Mouse (Mus musculus) limb, embryonic 10.5 days (tissue): ENCODE results near the gene Smtnl1. TPM values are rescaled to one million over a fixed set of nuclear protein-coding genes. Genes with fewer than 3 reads are reported as not detected.

Source experiments
- DNase-seq: peaks from one replicate; pipeline ENCODE4 v3.0.0-alpha.2; 2017; ENCODE audit warnings: low spot score
- H3K27ac ChIP-seq: fragments of 300-500 bp; sonication (generic); 2 replicates; pipeline ENCODE4 v1.5.1; 2016; ENCODE audit warnings: mild to moderate bottlenecking
- H3K27me3 ChIP-seq: fragments of 300-500 bp; sonication (generic); 2 replicates; pipeline ENCODE4 v1.6.1; 2016; ENCODE audit warnings: low read depth, mild to moderate bottlenecking; ENCODE audit not compliant: poor library complexity, severe bottlenecking
- H3K36me3 ChIP-seq: fragments of 300-500 bp; sonication (generic); 2 replicates; pipeline ENCODE4 v1.6.1; 2016; ENCODE audit warnings: mild to moderate bottlenecking, moderate library complexity
- H3K4me1 ChIP-seq: fragments of 300-500 bp; sonication (generic); 2 replicates; pipeline ENCODE4 v1.6.1; 2016
- H3K4me3 ChIP-seq: fragments of 300-500 bp; sonication (generic); 2 replicates; pipeline ENCODE4 v1.5.1; 2016; ENCODE audit warnings: mild to moderate bottlenecking, moderate library complexity
- H3K9me3 ChIP-seq: fragments of 300-500 bp; sonication (generic); replicated peaks from 2 replicates; pipeline ENCODE4 v1.6.1; 2016; ENCODE audit warnings: mild to moderate bottlenecking
- WGBS: fragments of 180-500 bp; shearing (Covaris S2); methylation state at CpG from one replicate; pipeline ENCODE4 v1.1.7; 2016; 5-methylcytosine and 5-hydroxymethylcytosine counted together
- polyA plus RNA-seq: library from polyadenylated mRNA; unstranded; fragments of >200 nt; fragmentation: Nextera tagmentation; extraction: Ambion mirVana; gene quantifications from 2 replicates; pipeline ENCODE4 v1.2.1, GENCODE M21; 2016

Smtnl1 gene
- polyA plus RNA-seq, 1 experiment from 2014 or later, result 0.56 TPM

- no peaks in the 10 kb centered on the region for H3K9me3 ChIP-seq
- peaks cover 16% of the 10 kb centered on the region for H3K4me1 ChIP-seq
- peaks cover 6% of the 10 kb centered on the region; the same call in 1 of the 2 replicates for H3K27me3 ChIP-seq
- peak; percentile 86 for DNase-seq
- no peak overlapping the region for H3K4me3 ChIP-seq
- 36% methylated on average over 10 of the region's 10 CpGs for WGBS
- H3K36me3 ChIP-seq, result peaks cover 27% of the 10 kb centered on the region
- no peak overlapping the region for H3K27ac ChIP-seq
Observed at GRCm38 (mm10) chr2:84831666-84832391, 9.4 kb upstream of the Smtnl1 start.

- Histone ChIP-seq H3K27ac (peak overlapping the region; percentile 78), H3K4me3 (peak overlapping the region; percentile 74), H3K4me1 (peaks cover 33% of the 10 kb centered on the region), H3K36me3 (peaks cover 27% of the 10 kb centered on the region), H3K9me3 (no peaks in the 10 kb centered on the region), H3K27me3 (no peaks in the 10 kb centered on the region)
- WGBS, result under 1% methylated on average over 29 of the region's 29 CpGs
- DNase-seq, result peak; percentile 38
Observed at GRCm38 (mm10) chr2:84827283-84827920, 5.0 kb upstream of the Smtnl1 start.

- H3K27ac ChIP-seq, result peak within 1 kb of the TSS; percentile 78
- no peaks in the 10 kb centered on the region for H3K27me3 ChIP-seq
- H3K9me3 ChIP-seq, result no peaks in the 10 kb centered on the region
- peak; percentile 89 for DNase-seq
- H3K4me3 ChIP-seq, result peak within 1 kb of the TSS; percentile 74
- WGBS, result under 1% methylated on average over 34 of the region's 34 CpGs
- H3K4me1 ChIP-seq, result peaks cover 30% of the 10 kb centered on the region
- H3K36me3 ChIP-seq, result peaks cover 27% of the 10 kb centered on the region
Observed at GRCm38 (mm10) chr2:84826488-84827282, 4.2 kb upstream of the Smtnl1 start, which contains the start of gene Timm10. Timm10 (plus strand) TSS chr2:84826997.

GRCm38 (mm10) chr2:84823237-84823636 is 785 bp upstream of the Smtnl1 start:
- no peaks in the 10 kb centered on the region for H3K9me3 ChIP-seq
- DNase-seq, result no peak
- H3K4me1 ChIP-seq, result peaks cover 30% of the 10 kb centered on the region
- H3K36me3 ChIP-seq, result no peaks in the 10 kb centered on the region
- no peak overlapping the region for H3K4me3 ChIP-seq
- 46% methylated on average over 2 of the region's 2 CpGs for WGBS
- peak overlapping the region; percentile 72 for H3K27ac ChIP-seq
- no peaks in the 10 kb centered on the region; the same call in 1 of the 2 replicates for H3K27me3 ChIP-seq

- Histone ChIP-seq H3K4me3 (no peak overlapping the region), H3K36me3 (no peaks in the 10 kb centered on the region), H3K27ac (no peak overlapping the region), H3K9me3 (no peaks in the 10 kb centered on the region), H3K4me1 (peaks cover 15% of the 10 kb centered on the region), H3K27me3 (no peaks in the 10 kb centered on the region; the same call in 1 of the 2 replicates)
- WGBS, result 74% methylated on average over 3 of the region's 3 CpGs
- no peak for DNase-seq
Observed at GRCm38 (mm10) chr2:84819861-84820260, 2.6 kb downstream of the Smtnl1 start.

- Histone ChIP-seq H3K27ac (no peak overlapping the region), H3K4me1 (peaks cover 9% of the 10 kb centered on the region), H3K4me3 (no peak overlapping the region), H3K36me3 (no peaks in the 10 kb centered on the region), H3K27me3 (no peaks in the 10 kb centered on the region), H3K9me3 (no peaks in the 10 kb centered on the region)
- no peak for DNase-seq
- WGBS, result 81% methylated on average over 6 of the region's 6 CpGs
Observed at GRCm38 (mm10) chr2:84812676-84813075, 9.8 kb downstream of the Smtnl1 start.

GRCm38 (mm10) chr2:84811880-84812279 is 10.6 kb downstream of the Smtnl1 start:
- no peaks in the 10 kb centered on the region for H3K27me3 ChIP-seq
- no peaks in the 10 kb centered on the region for H3K9me3 ChIP-seq
- no peak overlapping the region for H3K4me3 ChIP-seq
- 0 out of 2 replicates have a peak overlapping the region, but pooled peaks have one; percentile 30 for H3K27ac ChIP-seq
- no peaks in the 10 kb centered on the region for H3K36me3 ChIP-seq
- WGBS, result 89% methylated on average over 7 of the region's 7 CpGs
- peaks cover 9% of the 10 kb centered on the region for H3K4me1 ChIP-seq
- DNase-seq, result no peak

GRCm38 (mm10) chr2:84810886-84811577 is 11.4 kb downstream of the Smtnl1 start:
- Histone ChIP-seq H3K4me1 (peaks cover 9% of the 10 kb centered on the region), H3K27ac (peak overlapping the region; percentile 75), H3K4me3 (peak overlapping the region; percentile 37)

GRCm38 (mm10) chr2:84810526-84810885 is 11.9 kb downstream of the Smtnl1 start:
- 81% methylated on average over 6 of the region's 6 CpGs for WGBS
- Histone ChIP-seq H3K27ac (peak overlapping the region; percentile 75; the same call in 1 of the 2 replicates), H3K27me3 (no peaks in the 10 kb centered on the region), H3K9me3 (no peaks in the 10 kb centered on the region), H3K36me3 (no peaks in the 10 kb centered on the region), H3K4me1 (peaks cover 9% of the 10 kb centered on the region), H3K4me3 (no peak overlapping the region)
- no peak for DNase-seq

More at GRCm38 (mm10) chr2:84810886-84811577, 11.4 kb downstream of the Smtnl1 start:
- Histone ChIP-seq H3K9me3 (no peaks in the 10 kb centered on the region), H3K36me3 (no peaks in the 10 kb centered on the region), H3K27me3 (no peaks in the 10 kb centered on the region)
- 40% methylated on average over 26 of the region's 26 CpGs for WGBS
- DNase-seq, result peak; percentile 86

GRCm38 (mm10) chr2:84809330-84809729 is 13.1 kb downstream of the Smtnl1 start:
- Histone ChIP-seq H3K4me1 (peaks cover 9% of the 10 kb centered on the region), H3K27me3 (no peaks in the 10 kb centered on the region), H3K36me3 (no peaks in the 10 kb centered on the region), H3K27ac (no peak overlapping the region), H3K9me3 (no peaks in the 10 kb centered on the region), H3K4me3 (no peak overlapping the region)
- DNase-seq, result no peak

- Histone ChIP-seq H3K4me1 (peaks cover 9% of the 10 kb centered on the region), H3K9me3 (no peaks in the 10 kb centered on the region), H3K27ac (no peak overlapping the region), H3K36me3 (no peaks in the 10 kb centered on the region), H3K27me3 (no peaks in the 10 kb centered on the region), H3K4me3 (no peak overlapping the region)
- DNase-seq, result no peak
- WGBS, result 56% methylated on average over 5 of the region's 5 CpGs
Observed at GRCm38 (mm10) chr2:84806546-84806945, 15.9 kb downstream of the Smtnl1 start.

- H3K9me3 ChIP-seq, result no peaks in the 10 kb centered on the region
- no peak for DNase-seq
- H3K27me3 ChIP-seq, result no peaks in the 10 kb centered on the region
- no peak overlapping the region for H3K27ac ChIP-seq
- H3K4me3 ChIP-seq, result no peak overlapping the region
- WGBS, result 88% methylated on average over 7 of the region's 7 CpGs
- H3K36me3 ChIP-seq, result no peaks in the 10 kb centered on the region
- peaks cover 5% of the 10 kb centered on the region for H3K4me1 ChIP-seq
Observed at GRCm38 (mm10) chr2:84803963-84804362, 18.5 kb downstream of the Smtnl1 start.
